23 mouse cellular contexts compared by ENCODE assay signal in the genomic region with DNA sequence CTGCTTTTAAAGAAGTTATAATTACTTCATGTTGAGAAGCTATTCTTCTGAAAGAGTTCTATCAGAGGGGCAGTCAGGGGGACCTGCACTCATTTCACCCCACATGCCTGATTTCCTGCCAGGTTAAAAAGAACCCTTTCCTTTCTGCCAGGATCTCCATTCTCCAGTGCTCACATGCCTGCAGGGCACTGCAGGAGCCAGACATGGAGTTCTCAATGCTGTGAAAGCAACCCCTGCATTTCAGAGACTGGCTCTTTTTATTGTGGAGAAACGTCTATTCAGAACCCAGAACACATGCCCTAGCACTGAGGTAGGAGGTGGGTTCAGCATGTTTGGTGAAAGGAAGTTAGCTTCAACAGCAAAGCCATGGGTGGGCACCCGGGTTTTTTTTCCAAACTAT.
DNase-seq lines count a peak whose midpoint lies in the region; ATAC-seq and TF ChIP-seq lines count a peak whose summit lies in the region.
"Had no signal": no experiment of that assay in that cellular context is flagged by ENCODE, and none has a peak within 500 bp of the region (broad histone marks: within the 10 kb centered on the region; RNA-seq: fewer than 3 reads in every experiment).

No protein-coding gene starts in this region.

- no peak for TF ChIP-seq POLR2A in cerebellum, adult 2 months (IDR thresholded peaks at IDR 0.05; ENCODE audit: borderline replicate concordance, insufficient read depth, low read length)

- 0 out of 2 replicates have a peak overlapping the region, but pooled peaks have one; percentile 39 for H3K27ac ChIP-seq in cerebellum, adult 2 months (ENCODE audit: insufficient read depth, low read length)
- no peak overlapping the region for H3K27ac ChIP-seq in midbrain, embryonic 15.5 days
- H3K27ac ChIP-seq in midbrain, embryonic 11.5 days (ENCODE audit: low read depth, low read length), result no peak overlapping the region
- H3K27ac ChIP-seq in forebrain, embryonic 10.5 days, result no peak overlapping the region
- H3K27ac ChIP-seq in forebrain, embryonic 16.5 days (ENCODE audit: low read length), result no peak overlapping the region
- no peak overlapping the region for H3K27ac ChIP-seq in lung, postnatal 0 days (ENCODE audit: low read length)
- H3K27ac ChIP-seq: embryonic facial prominence, embryonic 13.5 days; hindbrain, postnatal 0 days; layer of hippocampus, adult 2 months; liver, embryonic 13.5 days had no signal

- TF ChIP-seq CTCF in cerebellum, adult 2 months (IDR thresholded peaks at IDR 0.05; ENCODE audit: borderline replicate concordance, insufficient read depth, low read depth, low read length), result no peak
- no peak for TF ChIP-seq CTCF in lung, postnatal 0 days (IDR thresholded peaks at IDR 0.05)

- no peak overlapping the region for H3K4me2 ChIP-seq in midbrain, embryonic 15.5 days
- no peak overlapping the region for H3K4me2 ChIP-seq in midbrain, embryonic 11.5 days
- H3K4me2 ChIP-seq in forebrain, embryonic 16.5 days (ENCODE audit: low read length), result no peak overlapping the region
- no peak overlapping the region for H3K4me2 ChIP-seq in lung, postnatal 0 days (replicated peaks; ENCODE audit: low read depth, low read length)
- H3K4me2 ChIP-seq: embryonic facial prominence, embryonic 13.5 days; heart, embryonic 11.5 days; liver, embryonic 13.5 days; lung, embryonic 14.5 days had no signal

- peaks cover 6% of the 10 kb centered on the region; the same call in 1 of the 2 replicates for H3K4me1 ChIP-seq in cerebellum, adult 2 months (ENCODE audit: control insufficient read depth, insufficient read depth, low read length)
- H3K4me1 ChIP-seq in midbrain, embryonic 15.5 days, result no peaks in the 10 kb centered on the region
- no peaks in the 10 kb centered on the region for H3K4me1 ChIP-seq in midbrain, embryonic 11.5 days (ENCODE audit: control insufficient read depth, insufficient read depth, low read length)
- H3K4me1 ChIP-seq in forebrain, embryonic 10.5 days, result peaks cover 9% of the 10 kb centered on the region
- no peaks in the 10 kb centered on the region for H3K4me1 ChIP-seq in forebrain, embryonic 16.5 days (replicated peaks; ENCODE audit: control insufficient read depth, insufficient read depth, low read length)
- H3K4me1 ChIP-seq in lung, postnatal 0 days (ENCODE audit: insufficient read depth, low read depth, low read length), result no peaks in the 10 kb centered on the region
- H3K4me1 ChIP-seq: liver, embryonic 13.5 days had no signal

- H3K9ac ChIP-seq in midbrain, embryonic 15.5 days, result no peak overlapping the region
- no peak overlapping the region for H3K9ac ChIP-seq in midbrain, embryonic 11.5 days (ENCODE audit: low read length)
- H3K9ac ChIP-seq in forebrain, embryonic 16.5 days (replicated peaks; ENCODE audit: low read depth, low read length), result no peak overlapping the region
- H3K9ac ChIP-seq in lung, postnatal 0 days (replicated peaks; ENCODE audit: low read depth), result no peak overlapping the region
- H3K9ac ChIP-seq: embryonic facial prominence, embryonic 13.5 days; liver, embryonic 13.5 days; lung, embryonic 14.5 days had no signal

- DNase-seq in cerebellum, adult 2 months, result no peak
- DNase-seq in cerebellum, adult 8-10 months, result no peak
- DNase-seq in midbrain, embryonic 11.5 days (ENCODE audit: low spot score, missing footprints), result no peak
- peak; percentile 14 for DNase-seq in forebrain, embryonic 10.5 days (ENCODE audit: extremely low spot score, low spot score)
- no peak for DNase-seq in urinary bladder, postnatal 36 days (ENCODE audit: low spot score in 2 of 2)
- no peak for DNase-seq in lung, postnatal 0 days (ENCODE audit: low spot score)
- DNase-seq: adrenal gland, postnatal 10 days; cerebellum, adult 9-11 months; gastrocnemius, postnatal 10 days; kidney, postnatal 25 days; liver, embryonic 13.5 days; lung, embryonic 14.5 days; lung, postnatal 36 days; right cerebral cortex, postnatal 4 days; thymus, adult 18-20 months; thymus, postnatal 4 days had no signal

- H3K27me3 ChIP-seq in cerebellum, adult 2 months (ENCODE audit: control insufficient read depth, insufficient read depth, low read length), result no peaks in the 10 kb centered on the region
- no peaks in the 10 kb centered on the region for H3K27me3 ChIP-seq in midbrain, embryonic 15.5 days (replicated peaks)
- H3K27me3 ChIP-seq in midbrain, embryonic 11.5 days (ENCODE audit: control insufficient read depth, insufficient read depth, low read length), result no peaks in the 10 kb centered on the region
- no peaks in the 10 kb centered on the region for H3K27me3 ChIP-seq in forebrain, embryonic 10.5 days (ENCODE audit: poor library complexity, severe bottlenecking)
- H3K27me3 ChIP-seq in forebrain, embryonic 16.5 days (replicated peaks; ENCODE audit: control insufficient read depth, insufficient read depth, low read length), result no peaks in the 10 kb centered on the region
- H3K27me3 ChIP-seq in lung, postnatal 0 days (replicated peaks; ENCODE audit: insufficient read depth, low read length), result no peaks in the 10 kb centered on the region
- H3K27me3 ChIP-seq: embryonic facial prominence, embryonic 13.5 days; liver, embryonic 13.5 days had no signal

- no peaks in the 10 kb centered on the region for H3K9me3 ChIP-seq in midbrain, embryonic 15.5 days
- H3K9me3 ChIP-seq in midbrain, embryonic 11.5 days (ENCODE audit: control insufficient read depth, low read length), result no peaks in the 10 kb centered on the region
- no peaks in the 10 kb centered on the region for H3K9me3 ChIP-seq in forebrain, embryonic 10.5 days
- H3K9me3 ChIP-seq in forebrain, embryonic 16.5 days (ENCODE audit: control insufficient read depth, low read length), result no peaks in the 10 kb centered on the region
- no peaks in the 10 kb centered on the region for H3K9me3 ChIP-seq in lung, postnatal 0 days (ENCODE audit: low read length)
- H3K9me3 ChIP-seq: embryonic facial prominence, embryonic 13.5 days; liver, embryonic 13.5 days had no signal

- H3K4me3 ChIP-seq in cerebellum, adult 2 months (replicated peaks; ENCODE audit: insufficient read depth, low read depth, low read length), result no peak overlapping the region
- no peak overlapping the region for H3K4me3 ChIP-seq in midbrain, embryonic 15.5 days
- H3K4me3 ChIP-seq in midbrain, embryonic 11.5 days (ENCODE audit: low read depth, low read length), result no peak overlapping the region
- no peak overlapping the region for H3K4me3 ChIP-seq in forebrain, embryonic 10.5 days
- no peak overlapping the region for H3K4me3 ChIP-seq in forebrain, embryonic 16.5 days (replicated peaks; ENCODE audit: low read length)
- no peak overlapping the region for H3K4me3 ChIP-seq in lung, postnatal 0 days (ENCODE audit: low read depth, low read length)
- H3K4me3 ChIP-seq: embryonic facial prominence, embryonic 13.5 days; layer of hippocampus, adult 2 months; liver, embryonic 13.5 days had no signal

- TF ChIP-seq EP300 in lung, postnatal 0 days (IDR thresholded peaks at IDR 0.05), result no peak

- WGBS in cerebellum, adult 2 months, result 20% methylated on average over 2 of the region's 2 CpGs
- WGBS in midbrain, embryonic 15.5 days, result 16% methylated on average over 2 of the region's 2 CpGs
- WGBS in midbrain, embryonic 11.5 days, result 9% methylated on average over 2 of the region's 2 CpGs
- WGBS in forebrain, embryonic 10.5 days, result 18% methylated on average over 2 of the region's 2 CpGs
- 5% methylated on average over 2 of the region's 2 CpGs for WGBS in forebrain, embryonic 16.5 days
- 20% methylated on average over 2 of the region's 2 CpGs for WGBS in lung, postnatal 0 days

- peak; percentile 69; the same call in 1 of the 2 replicates for ATAC-seq in midbrain, embryonic 15.5 days (replicated peaks)
- no peak for ATAC-seq in midbrain, embryonic 11.5 days (ENCODE audit: low FRiP score)
- ATAC-seq in forebrain, embryonic 16.5 days, result peak; percentile 91
- ATAC-seq in lung, postnatal 0 days, result no peak
- ATAC-seq: hindbrain, postnatal 0 days; intestine, embryonic 16.5 days had no signal

- H3K36me3 ChIP-seq in midbrain, embryonic 15.5 days (replicated peaks), result no peaks in the 10 kb centered on the region
- no peaks in the 10 kb centered on the region for H3K36me3 ChIP-seq in midbrain, embryonic 11.5 days (ENCODE audit: control insufficient read depth, insufficient read depth, low read length)
- H3K36me3 ChIP-seq in forebrain, embryonic 10.5 days (replicated peaks), result no peaks in the 10 kb centered on the region
- H3K36me3 ChIP-seq in forebrain, embryonic 16.5 days (ENCODE audit: control insufficient read depth, insufficient read depth), result no peaks in the 10 kb centered on the region
- H3K36me3 ChIP-seq in lung, postnatal 0 days (ENCODE audit: insufficient read depth, low read length), result no peaks in the 10 kb centered on the region
- H3K36me3 ChIP-seq: embryonic facial prominence, embryonic 13.5 days; liver, embryonic 13.5 days had no signal

Comparison
In these comparisons a context has a peak if more than half of its experiments do, and no peak if none do; other contexts are left out.
1. ATAC-seq: peak in midbrain, embryonic 15.5 days (single experiment) and forebrain, embryonic 16.5 days (single experiment); none in midbrain, embryonic 11.5 days (single experiment) and lung, postnatal 0 days (single experiment).